Mouse (Mus musculus) liver, embryonic 14.5 days (tissue): ENCODE data around the gene Churc1.

Source experiments
- CTCF ChIP-seq: IDR thresholded peaks from 2 replicates; pipeline ENCODE4 v1.5.1; 2016; ENCODE audit warnings: antibody characterized with exemption, low read depth, control low read depth
- EP300 ChIP-seq: IDR thresholded peaks from 2 replicates; pipeline ENCODE4 v1.6.1; 2016; ENCODE audit warnings: antibody characterized with exemption, low read depth

DNA sequence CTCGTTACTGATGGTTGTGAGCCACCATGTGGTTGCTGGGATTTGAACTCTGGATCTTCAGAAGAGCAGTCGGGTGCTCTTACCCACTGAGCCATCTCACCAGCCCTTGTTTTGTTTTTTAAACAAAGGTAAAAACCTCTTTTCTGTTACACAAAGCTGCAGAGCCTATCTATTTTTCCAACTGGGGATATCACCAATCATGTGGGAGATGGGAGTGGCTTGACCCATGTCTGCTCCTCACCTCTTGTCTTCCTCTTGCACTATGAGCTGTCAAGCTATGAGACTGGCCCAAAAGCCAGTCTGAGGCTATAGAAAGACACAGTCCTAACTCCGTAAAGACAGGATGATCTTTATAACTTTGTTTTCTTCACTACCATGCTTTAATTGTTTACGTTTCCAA is 47.0 kb upstream of the Churc1 start:
- TF ChIP-seq CTCF (0 out of 2 replicates have a peak, but pooled peaks have one; percentile 11), EP300 (no peak)
